Mouse (Mus musculus) embryonic fibroblast, embryonic 13.5 days (primary cell): ENCODE measurements around the gene Col6a1. TPM values are rescaled to one million over a fixed set of nuclear protein-coding genes. Genes with fewer than 3 reads are reported as not detected.

Source experiments
- H3K27ac ChIP-seq: 2 replicates; pipeline ENCODE4 v1.5.1; 2012; ENCODE audit warnings: low read length, control low read depth, inconsistent platforms; ENCODE audit not compliant: insufficient read depth
- H3K4me1 ChIP-seq: 2 replicates; pipeline ENCODE4 v1.6.1; 2011; ENCODE audit warnings: low read length; ENCODE audit not compliant: control insufficient read depth, insufficient read depth
- H3K4me3 ChIP-seq: 2 replicates; pipeline ENCODE4 v1.5.1; 2011; ENCODE audit warnings: mild to moderate bottlenecking, control low read depth, low read length; ENCODE audit not compliant: insufficient read depth
- CTCF ChIP-seq: IDR thresholded peaks from 2 replicates; pipeline ENCODE4 v1.5.1; 2011; ENCODE audit warnings: mild to moderate bottlenecking, control low read depth, low read length, moderate library complexity, borderline replicate concordance; ENCODE audit not compliant: insufficient read depth
- POLR2A ChIP-seq: IDR thresholded peaks from 2 replicates; pipeline ENCODE4 v1.6.1; 2011; ENCODE audit warnings: low read depth, mild to moderate bottlenecking, control low read depth, low read length, moderate library complexity
- polyA plus RNA-seq: library from polyadenylated mRNA; stranded (reverse); fragments of >200 nt; gene quantifications from 2 replicates; pipeline ENCODE4 v1.2.4, GENCODE M21; 2011; ENCODE audit warnings: low read depth; ENCODE audit not compliant: missing spikeins, insufficient read length

The Col6a1 gene
- polyA plus RNA-seq, 1 experiment = 923 TPM

GRCm38 (mm10) chr10:76736764-76737163 is 10.8 kb upstream of the Col6a1 start:
- Histone ChIP-seq H3K4me3 (no peak overlapping the region), H3K27ac (no peak overlapping the region), H3K4me1 (peaks cover 14% of the 10 kb centered on the region)
- TF ChIP-seq CTCF (no peak), POLR2A (no peak)

GRCm38 (mm10) chr10:76734979-76735378 is 9.0 kb upstream of the Col6a1 start:
- TF ChIP-seq POLR2A = no peak
- TF ChIP-seq CTCF = peak; percentile 82
- Histone ChIP-seq H3K27ac (no peak overlapping the region), H3K4me1 (peaks cover 25% of the 10 kb centered on the region), H3K4me3 (no peak overlapping the region)

- Histone ChIP-seq H3K4me3 (no peak overlapping the region), H3K4me1 (peaks cover 29% of the 10 kb centered on the region), H3K27ac (peak overlapping the region; percentile 70)
- no peak for TF ChIP-seq POLR2A
- no peak for TF ChIP-seq CTCF
Measured at GRCm38 (mm10) chr10:76733677-76734068, 7.7 kb upstream of the Col6a1 start.

- Histone ChIP-seq H3K4me3 (no peak overlapping the region), H3K4me1 (peaks cover 29% of the 10 kb centered on the region), H3K27ac (peak overlapping the region; percentile 70)
- TF ChIP-seq POLR2A = peak; percentile 47
- TF ChIP-seq CTCF = peak; percentile 75; the same call in 1 of the 2 replicates
Measured at GRCm38 (mm10) chr10:76732881-76733676, 7.1 kb upstream of the Col6a1 start.

GRCm38 (mm10) chr10:76732391-76732790 is 6.4 kb upstream of the Col6a1 start:
- Histone ChIP-seq H3K27ac (peak overlapping the region; percentile 70), H3K4me1 (peaks cover 29% of the 10 kb centered on the region), H3K4me3 (no peak overlapping the region)
- TF ChIP-seq POLR2A (no peak), CTCF (no peak)

GRCm38 (mm10) chr10:76731621-76732239 is 5.8 kb upstream of the Col6a1 start:
- TF ChIP-seq POLR2A (no peak), CTCF (no peak)
- no peak overlapping the region for H3K4me3 ChIP-seq
- H3K27ac ChIP-seq = peak overlapping the region; percentile 70; the same call in 1 of the 2 replicates
- H3K4me1 ChIP-seq = peaks cover 31% of the 10 kb centered on the region

GRCm38 (mm10) chr10:76729631-76730620 is 4.0 kb upstream of the Col6a1 start:
- peak overlapping the region; percentile 76 for H3K27ac ChIP-seq
- H3K4me3 ChIP-seq = no peak overlapping the region
- peaks cover 33% of the 10 kb centered on the region for H3K4me1 ChIP-seq
- TF ChIP-seq CTCF (no peak), POLR2A (no peak; the same call in 1 of the 2 replicates)

GRCm38 (mm10) chr10:76728369-76728768 is 2.4 kb upstream of the Col6a1 start:
- H3K4me3 ChIP-seq = no peak overlapping the region
- peaks cover 27% of the 10 kb centered on the region for H3K4me1 ChIP-seq
- H3K27ac ChIP-seq = no peak overlapping the region
- TF ChIP-seq CTCF (peak; percentile 56; the same call in 1 of the 2 replicates), POLR2A (no peak)

- peak overlapping the region; percentile 73; the same call in 1 of the 2 replicates for H3K27ac ChIP-seq
- H3K4me1 ChIP-seq = peaks cover 24% of the 10 kb centered on the region
- no peak for TF ChIP-seq POLR2A
- no peak for TF ChIP-seq CTCF
- no peak overlapping the region for H3K4me3 ChIP-seq
Measured at GRCm38 (mm10) chr10:76727301-76727700, 1.3 kb upstream of the Col6a1 start.
